Mouse (Mus musculus) lung, embryonic 14.5 days (tissue): ENCODE measurements at regions not wholly inside any gene's neighbourhood (a gene's known extent, or its start where the extent isn't known, plus 50 kb on each side); places are given as distances from the start of the nearest gene placed in this dataset.

Source experiments
- ATAC-seq: fragments of 200-750 bp; cut with Nextera tagmentation; 2 replicates; pipeline ENCODE4 v1.8.0; 2017; ENCODE audit warnings: mild to moderate bottlenecking, moderate TSS enrichment, moderate library complexity; ENCODE audit not compliant: insufficient read depth
- DNase-seq: peaks from one replicate; pipeline ENCODE4 v3.0.0-alpha.2; 2015
- H3K27ac ChIP-seq: fragments of 300-500 bp; sonication (generic); 2 replicates; pipeline ENCODE4 v1.5.1; 2014; ENCODE audit warnings: low read depth, mild to moderate bottlenecking, moderate library complexity
- H3K27me3 ChIP-seq: fragments of 300-500 bp; sonication (generic); 2 replicates; pipeline ENCODE4 v1.6.1; 2014; ENCODE audit warnings: low read length, control low read depth; ENCODE audit not compliant: insufficient read depth
- H3K36me3 ChIP-seq: fragments of 300-500 bp; sonication (generic); 2 replicates; pipeline ENCODE4 v1.6.1; 2014; ENCODE audit warnings: control low read depth; ENCODE audit not compliant: insufficient read depth
- H3K4me1 ChIP-seq: fragments of 300-500 bp; sonication (generic); 2 replicates; pipeline ENCODE4 v1.6.1; 2014; ENCODE audit warnings: antibody characterized with exemption, control low read depth; ENCODE audit not compliant: insufficient read depth
- H3K4me2 ChIP-seq: fragments of 300-500 bp; sonication (generic); 2 replicates; pipeline ENCODE4 v1.6.1; 2014; ENCODE audit warnings: mild to moderate bottlenecking
- H3K4me3 ChIP-seq: fragments of 300-500 bp; sonication (generic); 2 replicates; pipeline ENCODE4 v1.5.1; 2014; ENCODE audit warnings: low read depth, low read length
- H3K9ac ChIP-seq: fragments of 300-500 bp; sonication (generic); 2 replicates; pipeline ENCODE4 v1.6.1; 2014
- H3K9me3 ChIP-seq: fragments of 300-500 bp; sonication (generic); 2 replicates; pipeline ENCODE4 v1.6.1; 2016; ENCODE audit warnings: low read depth, low read length, control low read depth
- CTCF ChIP-seq: IDR thresholded peaks from 2 replicates; pipeline ENCODE4 v1.5.1; 2016; ENCODE audit warnings: antibody characterized with exemption, low read depth
- whole genome bisulfite sequencing: fragments of 180-500 bp; shearing (Covaris S2); extraction: QIAGEN DNeasy Blood & Tissue Kit; methylation state at CpG from one replicate; pipeline ENCODE4 v1.1.7; 2014; 5-methylcytosine and 5-hydroxymethylcytosine counted together

GRCm38 (mm10) chr6:31240051-31240450, 158.5 kb upstream of the Mkln1 start:
- WGBS, result 6% methylated on average over 9 of the region's 9 CpGs
- Histone ChIP-seq H3K4me3 (no peak overlapping the region), H3K27me3 (no peaks in the 10 kb centered on the region), H3K9me3 (no peaks in the 10 kb centered on the region), H3K4me2 (no peak overlapping the region), H3K9ac (no peak overlapping the region), H3K4me1 (no peaks in the 10 kb centered on the region), H3K27ac (no peak overlapping the region), H3K36me3 (no peaks in the 10 kb centered on the region)
- DNase-seq (peak; percentile 50), ATAC-seq (no peak)
- no peak for TF ChIP-seq CTCF

- H3K4me2 ChIP-seq, result no peak overlapping the region
- TF ChIP-seq CTCF, result no peak
- H3K9ac ChIP-seq, result no peak overlapping the region
- H3K9me3 ChIP-seq, result no peaks in the 10 kb centered on the region
- H3K27ac ChIP-seq, result no peak overlapping the region
- DNase-seq (no peak), ATAC-seq (no peak)
- H3K36me3 ChIP-seq, result no peaks in the 10 kb centered on the region
- no peak overlapping the region for H3K4me3 ChIP-seq
- H3K4me1 ChIP-seq, result no peaks in the 10 kb centered on the region
- WGBS, result 54% methylated on average over 2 of the region's 2 CpGs
- H3K27me3 ChIP-seq, result 0 out of 2 replicates have a peak, but pooled peaks cover 1% of the 10 kb centered on the region
Observed at GRCm38 (mm10) chr6:31250526-31250925, 148.0 kb upstream of the Mkln1 start.

DNA sequence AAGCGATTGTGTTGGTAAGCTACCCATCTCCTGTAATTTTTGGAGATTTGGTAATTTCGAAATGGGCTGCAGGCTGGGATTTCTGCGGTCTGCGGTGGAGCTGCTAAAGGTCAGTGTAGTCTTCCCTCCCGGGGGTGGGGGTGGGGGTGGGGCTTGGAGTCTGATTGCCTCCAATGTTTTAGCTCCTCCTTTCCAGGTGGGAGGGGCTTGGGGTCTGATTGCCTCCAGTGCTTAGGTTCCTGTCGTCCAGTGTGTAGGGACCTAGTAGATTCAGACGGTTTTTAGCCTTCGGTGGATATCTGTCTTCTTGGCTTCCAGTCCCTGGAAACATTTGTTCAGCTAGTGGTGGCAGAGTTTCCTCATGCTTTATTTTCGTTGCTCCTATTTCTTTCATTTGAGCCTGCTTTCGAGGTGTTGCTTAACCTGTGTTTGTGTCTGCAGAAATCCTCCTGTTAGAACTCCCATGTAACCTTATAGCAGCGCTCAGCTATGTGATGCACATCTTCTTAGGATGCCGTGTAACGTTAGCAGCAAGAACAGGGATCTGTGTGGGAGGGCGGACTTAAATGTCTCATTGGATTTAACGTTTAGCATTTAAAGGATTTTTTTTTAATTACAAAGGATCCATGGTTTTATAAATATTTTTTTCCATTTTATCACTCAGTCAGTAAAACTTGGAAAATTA, 145.1 kb upstream of the Mkln1 start:
- no peak overlapping the region for H3K27ac ChIP-seq
- ATAC-seq (peak; percentile 44; the same call in 1 of the 2 replicates), DNase-seq (peak; percentile 54)
- H3K9me3 ChIP-seq, result no peaks in the 10 kb centered on the region
- H3K27me3 ChIP-seq, result no peaks in the 10 kb centered on the region
- no peak overlapping the region for H3K4me3 ChIP-seq
- H3K4me1 ChIP-seq, result no peaks in the 10 kb centered on the region
- WGBS, result 17% methylated on average over 15 of the region's 15 CpGs
- H3K36me3 ChIP-seq, result no peaks in the 10 kb centered on the region
- no peak for TF ChIP-seq CTCF
- H3K9ac ChIP-seq, result no peak overlapping the region
- H3K4me2 ChIP-seq, result peak overlapping the region; percentile 19; the same call in 1 of the 2 replicates

- DNase-seq, result no peak
- H3K4me1 ChIP-seq, result no peaks in the 10 kb centered on the region
Observed at GRCm38 (mm10) chr6:31260645-31261345, 137.7 kb upstream of the Mkln1 start.

GRCm38 (mm10) chr6:31261797-31262540, 136.6 kb upstream of the Mkln1 start:
- Histone ChIP-seq H3K36me3 (no peaks in the 10 kb centered on the region), H3K4me1 (no peaks in the 10 kb centered on the region), H3K27me3 (no peaks in the 10 kb centered on the region), H3K9ac (no peak overlapping the region), H3K4me2 (no peak overlapping the region), H3K27ac (no peak overlapping the region), H3K9me3 (no peaks in the 10 kb centered on the region), H3K4me3 (no peak overlapping the region)
- no peak for DNase-seq
- WGBS, result 84% methylated on average over 15 of the region's 15 CpGs
- ATAC-seq, result no peak
- TF ChIP-seq CTCF, result no peak

More at GRCm38 (mm10) chr6:31260645-31261345, 137.7 kb upstream of the Mkln1 start:
- Histone ChIP-seq H3K27ac (no peak overlapping the region), H3K4me2 (no peak overlapping the region), H3K9ac (no peak overlapping the region), H3K9me3 (no peaks in the 10 kb centered on the region), H3K36me3 (no peaks in the 10 kb centered on the region), H3K27me3 (no peaks in the 10 kb centered on the region), H3K4me3 (no peak overlapping the region)
- TF ChIP-seq CTCF, result no peak
- WGBS, result 73% methylated on average over 10 of the region's 10 CpGs
- ATAC-seq, result no peak

GRCm38 (mm10) chr6:31262651-31263050, 135.9 kb upstream of the Mkln1 start:
- no peaks in the 10 kb centered on the region for H3K36me3 ChIP-seq
- H3K9ac ChIP-seq, result no peak overlapping the region
- DNase-seq, result no peak
- no peaks in the 10 kb centered on the region for H3K9me3 ChIP-seq
- H3K4me3 ChIP-seq, result no peak overlapping the region
- no peaks in the 10 kb centered on the region for H3K4me1 ChIP-seq
- TF ChIP-seq CTCF, result no peak
- ATAC-seq, result no peak
- no peak overlapping the region for H3K27ac ChIP-seq
- H3K27me3 ChIP-seq, result no peaks in the 10 kb centered on the region
- 77% methylated on average over 8 of the region's 8 CpGs for WGBS
- no peak overlapping the region for H3K4me2 ChIP-seq

GRCm38 (mm10) chr6:31263821-31264220, 134.7 kb upstream of the Mkln1 start:
- H3K4me2 ChIP-seq, result no peak overlapping the region
- H3K27me3 ChIP-seq, result no peaks in the 10 kb centered on the region
- 84% methylated on average over 6 of the region's 6 CpGs for WGBS
- no peaks in the 10 kb centered on the region for H3K36me3 ChIP-seq
- no peaks in the 10 kb centered on the region for H3K9me3 ChIP-seq
- ATAC-seq, result no peak
- no peak overlapping the region for H3K27ac ChIP-seq
- H3K4me1 ChIP-seq, result no peaks in the 10 kb centered on the region
- no peak for DNase-seq
- no peak for TF ChIP-seq CTCF
- no peak overlapping the region for H3K9ac ChIP-seq
- H3K4me3 ChIP-seq, result no peak overlapping the region
